Mouse (Mus musculus) ovary, adult 18-20 months (tissue): Measurements from ENCODE around the gene Gm21721.
"Not testable (repeated sequence)": the region's sequence is repeated elsewhere in the genome, so short reads cannot be mapped to it uniquely, and the experiment has no call there.

Experiments used
- DNase-seq: peaks from one replicate; pipeline ENCODE4 v3.0.0; 2022; ENCODE audit warnings: low spot score, mixed read lengths

Gene Gm21721

GRCm38 (mm10) chrY:9202090-9202489 is at the start of gene Gm21721:
Gm21721 (minus strand) TSS chrY:9202190.
- not testable (repeated sequence) for DNase-seq
